Comparison of ENCODE assay signal across 8 mouse cellular contexts in genomic region chr11:55096296-55096695, GRCm38 (mm10). TPM values are rescaled to one million over a fixed set of nuclear protein-coding genes. Genes with fewer than 3 reads are reported as not detected.
"Had no signal": no experiment of that assay in that cellular context is flagged by ENCODE, and none has a peak within 500 bp of the region (broad histone marks: within the 10 kb centered on the region; RNA-seq: fewer than 3 reads in every experiment).

No protein-coding gene starts in this region.

RNA-seq across cellular contexts. Expression of gene Slc36a3, which starts 55.2 kb away (rescaled TPM):
- polyA plus RNA-seq: intestine, embryonic 15.5 days; kidney, embryonic 15.5 days; limb, embryonic 11.5 days; liver, embryonic 14.5 days; midbrain, embryonic 10.5 days; midbrain, embryonic 14.5 days; neural tube, embryonic 12.5 days; stomach, embryonic 14.5 days had no signal
